Mouse (Mus musculus): ENCODE data around the gene Prkce. TPM values are rescaled to one million over a fixed set of nuclear protein-coding genes. Genes with fewer than 3 reads are reported as not detected.

Gene Prkce
- total RNA-seq, 2 experiments from 2014 or later, result 31.1 to 32.5 TPM

DNA sequence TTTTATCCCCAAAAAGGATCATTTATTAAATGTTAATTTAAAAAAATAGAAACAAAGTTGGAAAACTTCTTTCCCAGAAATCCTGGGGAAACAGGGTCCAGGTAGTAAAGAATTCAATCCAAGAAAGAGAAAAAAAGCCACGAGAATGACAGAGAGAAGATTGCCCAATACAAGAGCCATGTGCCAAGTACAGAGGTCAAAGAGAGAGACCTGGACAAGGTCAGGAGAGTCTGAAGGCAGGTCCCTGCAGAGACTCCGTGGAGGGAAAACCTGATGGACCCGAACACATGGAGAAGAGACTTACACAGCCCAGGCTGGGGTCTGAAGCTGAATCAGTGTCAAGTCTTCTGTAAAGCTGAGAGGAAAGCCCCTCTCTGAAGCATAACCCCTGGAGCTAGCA is 519.4 kb downstream of the Prkce start:
- intact Hi-C loops (cut with DNase I), result no loop called here

DNA sequence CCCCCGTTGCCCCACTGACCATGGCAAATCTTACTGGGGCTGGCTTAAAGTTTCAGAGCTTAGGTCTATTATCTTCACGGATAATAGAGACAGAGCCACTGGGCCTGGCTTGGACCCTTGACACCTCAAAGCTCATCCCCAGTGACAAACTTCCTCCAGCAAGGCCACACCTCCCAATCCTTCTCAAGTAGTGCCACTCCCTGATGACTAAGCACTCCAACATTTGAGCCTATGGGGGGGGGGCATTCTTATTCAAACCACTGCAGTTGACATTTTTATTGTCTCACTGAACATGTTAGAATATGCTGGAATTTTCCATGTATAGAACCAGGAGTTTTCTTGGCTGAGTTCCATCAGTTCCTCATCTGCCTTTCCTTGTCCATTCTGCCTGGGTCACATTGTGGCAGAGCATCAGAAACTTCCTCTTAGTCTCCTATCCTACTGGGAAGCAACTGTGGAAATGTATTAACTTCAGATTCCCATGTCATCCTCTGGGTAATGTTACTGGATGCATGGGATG is 523.3 kb downstream of the Prkce start:
- DNase-seq, result no peak
- intact Hi-C loops (cut with DNase I), result no loop called here

More for the DNA sequence above, 519.4 kb downstream of the Prkce start:
- no peak for DNase-seq

- peak; percentile 28 to 49 for DNase-seq
- intact Hi-C loops (cut with DNase I), result no loop called here
Observed at GRCm38 (mm10) chr17:86697751-86698150, 530.2 kb downstream of the Prkce start.

GRCm38 (mm10) chr17:86703336-86703735 is 535.8 kb downstream of the Prkce start:
- intact Hi-C loops (cut with DNase I), result no loop called here
- no peak for DNase-seq

GRCm38 (mm10) chr17:86705236-86705635 is 537.7 kb downstream of the Prkce start:
- peak in 1 of 2 experiments; percentile 45 for DNase-seq
- intact Hi-C loops (cut with DNase I), result loop anchor here (5.0 kb wide), 1 partner anchor 108 kb away; no protein-coding TSS in a partner anchor

DNA sequence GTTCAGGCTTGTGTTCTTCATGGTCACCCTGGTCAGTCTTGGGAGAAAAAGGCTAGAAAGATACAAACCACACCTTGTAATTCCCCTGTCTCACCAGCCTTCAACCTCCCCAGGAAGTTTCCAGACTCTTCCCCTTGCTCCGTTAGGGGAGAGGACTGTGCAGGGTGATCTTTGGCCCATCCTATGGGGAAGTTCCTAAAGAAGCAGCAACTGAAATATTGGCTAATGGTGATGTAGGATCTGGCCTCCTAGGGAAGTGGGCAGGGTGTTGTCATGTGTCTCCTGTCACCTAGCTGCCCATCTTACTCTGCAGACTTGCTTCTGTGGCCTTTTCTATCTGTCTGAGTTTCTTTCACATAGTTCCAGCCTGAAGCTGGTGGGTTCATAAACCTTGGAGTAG is 538.9 kb downstream of the Prkce start:
- no peak for DNase-seq
- intact Hi-C loops (cut with DNase I), result loop anchor here (5.0 kb wide), 1 partner anchor 109 kb away; no protein-coding TSS in a partner anchor

Other genes with a start within 250 kb of the Prkce start
- 10 to 100 TPM; 13.0 to 14.5 TPM for gene Srbd1, start 22.6 kb upstream of the Prkce start, total RNA-seq (2021)